Mouse (Mus musculus) embryo, embryonic 10 days (tissue): ENCODE measurements at regions not wholly inside any gene's neighbourhood (a gene's known extent, or its start where the extent isn't known, plus 50 kb on each side); places are given as distances from the start of the nearest gene placed in this dataset.
"Not testable (repeated sequence)": the region's sequence is repeated elsewhere in the genome, so short reads cannot be mapped to it uniquely, and the experiment has no call there.

Experiments
- DNase-seq: peaks from one replicate; pipeline ENCODE4 v3.0.0-alpha.2; 2015; ENCODE audit warnings: low spot score

DNA sequence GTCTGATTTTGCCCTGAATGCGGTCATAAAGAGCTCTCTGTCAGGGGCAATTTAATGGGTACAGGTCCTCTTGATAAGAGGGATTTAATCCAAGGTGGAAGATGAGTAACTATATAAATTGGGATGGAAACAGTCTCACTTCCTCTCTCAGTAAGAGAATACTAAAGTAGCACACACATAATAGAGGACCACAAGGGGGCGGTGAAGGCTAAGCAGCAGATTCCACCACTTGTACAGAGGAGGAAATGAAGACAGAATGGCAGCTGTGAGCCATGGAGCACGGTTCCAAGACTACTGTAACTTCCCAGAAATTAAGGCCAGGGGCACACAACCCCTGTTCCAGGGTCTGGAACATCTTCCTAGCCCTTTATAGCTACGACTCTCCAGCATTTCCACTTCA, 262.6 kb upstream of the Ywhaq start:
- not testable (repeated sequence) for DNase-seq

- not testable (repeated sequence) for DNase-seq
Measured at GRCm38 (mm10) chr12:21649381-21649780, 231.9 kb upstream of the Ywhaq start.

- DNase-seq: peak; percentile 79
Measured at GRCm38 (mm10) chr12:21613781-21614180, 196.3 kb upstream of the Ywhaq start.

DNA sequence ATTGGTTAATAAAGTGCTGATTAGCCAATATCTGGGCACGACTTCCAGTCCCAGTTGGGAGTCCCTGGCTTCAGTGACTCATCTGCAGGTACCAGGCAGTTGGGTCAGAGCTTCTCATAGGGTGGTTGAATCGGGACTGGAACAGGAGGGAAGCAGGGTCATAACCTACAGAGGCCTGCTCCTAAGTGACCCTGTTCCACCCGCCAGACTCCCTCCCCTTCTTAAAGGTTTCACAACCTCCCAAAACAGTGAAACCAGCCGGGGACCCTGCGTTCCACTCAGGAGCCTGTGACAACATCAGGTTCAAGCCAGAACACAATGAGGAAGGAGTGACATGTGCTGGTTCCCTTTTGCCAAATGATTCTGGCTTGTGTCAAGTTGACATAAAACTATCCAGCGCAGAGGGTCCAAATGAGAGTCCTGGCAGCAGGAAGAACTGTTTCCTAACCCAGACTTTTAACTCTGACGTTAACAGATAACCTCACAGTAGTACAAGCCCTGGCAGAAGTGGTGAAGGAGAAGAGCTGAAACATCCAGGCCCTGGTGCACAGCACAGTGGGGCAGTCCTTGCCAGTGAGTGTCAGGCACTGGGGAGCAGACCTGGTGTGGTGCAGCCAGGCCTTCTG, 151.1 kb upstream of the Ywhaq start:
- no peak for DNase-seq

DNA sequence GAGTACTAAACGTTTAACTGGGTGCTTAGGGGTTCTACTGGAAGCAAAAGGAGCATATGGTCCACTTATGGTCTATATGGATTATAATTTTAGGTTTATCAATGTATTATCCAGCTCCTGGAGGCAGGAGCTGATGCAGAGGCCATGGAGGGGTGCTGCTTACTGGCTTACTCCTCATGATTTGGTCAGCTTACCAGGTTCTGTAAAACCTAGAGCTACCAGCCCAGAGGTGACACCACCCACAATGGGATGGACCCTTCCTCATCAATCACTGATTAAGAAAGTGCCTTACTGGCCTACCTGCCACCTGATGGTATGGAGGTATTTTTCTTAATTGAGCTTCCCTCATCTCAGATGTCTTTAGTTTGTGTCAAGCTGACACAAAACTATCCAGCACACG, 126.5 kb upstream of the Ywhaq start:
- not testable (repeated sequence) for DNase-seq

DNA sequence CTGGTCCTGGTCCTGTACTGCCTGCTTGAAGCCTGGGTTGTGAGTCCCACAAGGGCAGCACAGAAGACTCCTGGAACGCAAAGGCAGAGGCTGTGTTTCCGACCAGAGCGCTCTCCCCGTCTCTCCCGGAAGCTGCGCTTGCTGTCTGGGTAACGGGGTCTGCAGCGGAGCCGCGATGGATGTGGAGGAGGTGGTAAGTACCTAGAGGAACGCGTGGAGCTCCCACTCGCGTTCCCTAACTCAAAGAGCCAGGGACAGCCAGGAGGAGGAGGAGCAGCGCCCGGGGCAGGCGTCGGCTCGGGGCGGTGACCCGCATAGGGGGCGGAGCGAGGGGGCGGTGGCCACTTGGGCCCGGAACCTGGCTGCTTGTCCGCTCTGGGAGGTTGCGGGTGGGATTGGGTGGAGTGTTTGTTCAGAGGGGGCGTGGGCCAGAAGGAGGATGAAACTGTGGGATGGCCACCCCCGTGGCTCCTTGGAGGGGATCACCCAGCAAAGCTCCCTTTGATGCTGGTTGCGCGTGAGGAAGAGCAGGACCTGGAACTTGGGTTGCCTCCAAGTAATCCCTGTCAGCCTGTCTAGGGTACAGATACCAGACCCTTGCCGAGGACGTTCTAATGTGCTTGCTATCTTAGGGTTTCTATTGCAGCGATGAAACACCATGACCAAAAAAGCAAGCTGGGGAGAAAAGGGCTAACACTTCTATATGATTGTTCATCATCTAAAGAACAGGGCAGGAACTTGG, 125.9 kb upstream of the Ywhaq start:
- peak; percentile 35 for DNase-seq

GRCm38 (mm10) chr12:21531766-21532165, 114.3 kb upstream of the Ywhaq start:
- no peak for DNase-seq

DNA sequence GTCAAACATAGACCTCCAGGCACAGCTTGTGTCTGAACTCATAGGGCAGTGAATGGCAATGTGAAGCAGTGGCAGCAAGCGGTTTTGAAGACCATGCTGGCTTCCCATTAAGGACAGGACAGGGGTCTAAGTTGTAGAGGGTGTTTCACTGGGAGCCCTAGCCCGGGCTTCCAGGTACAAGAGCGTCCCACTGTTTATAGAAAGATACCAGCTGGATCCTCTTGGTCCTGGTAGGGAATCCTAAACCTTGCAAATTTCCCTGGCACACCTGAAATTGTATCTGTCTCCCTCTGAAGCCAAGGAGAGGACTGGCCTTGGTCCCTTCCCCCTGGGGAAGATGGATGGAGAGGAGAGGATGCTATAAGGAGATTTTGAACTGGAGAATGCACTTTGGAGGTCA, 111.9 kb upstream of the Ywhaq start:
- not testable (repeated sequence) for DNase-seq

- not testable (repeated sequence) for DNase-seq
Measured at GRCm38 (mm10) chr12:21527336-21527735, 109.9 kb upstream of the Ywhaq start.

GRCm38 (mm10) chr12:21526906-21527305, 109.5 kb upstream of the Ywhaq start:
- DNase-seq: not testable (repeated sequence)

GRCm38 (mm10) chr12:21525567-21525966, 108.1 kb upstream of the Ywhaq start:
- DNase-seq: not testable (repeated sequence)

DNA sequence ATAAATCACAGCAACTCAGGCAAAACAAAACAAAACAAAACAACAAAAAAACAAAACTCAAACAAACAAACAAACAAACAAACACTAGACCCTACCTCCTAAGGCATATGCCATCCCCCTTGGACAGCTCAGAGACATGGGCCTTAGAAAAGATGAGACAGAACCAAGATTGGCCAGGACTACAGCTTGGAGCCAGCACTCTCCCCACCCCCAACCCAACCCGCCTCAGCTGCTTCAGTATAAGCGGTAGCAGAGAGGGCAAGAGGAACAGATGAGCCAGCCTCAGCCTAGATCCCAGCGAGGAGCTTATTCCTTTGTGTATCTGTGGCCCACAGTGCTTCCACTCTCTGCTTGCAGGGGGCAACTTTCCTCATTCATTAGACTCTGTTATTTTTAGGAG, 105.2 kb upstream of the Ywhaq start:
- no peak for DNase-seq

DNA sequence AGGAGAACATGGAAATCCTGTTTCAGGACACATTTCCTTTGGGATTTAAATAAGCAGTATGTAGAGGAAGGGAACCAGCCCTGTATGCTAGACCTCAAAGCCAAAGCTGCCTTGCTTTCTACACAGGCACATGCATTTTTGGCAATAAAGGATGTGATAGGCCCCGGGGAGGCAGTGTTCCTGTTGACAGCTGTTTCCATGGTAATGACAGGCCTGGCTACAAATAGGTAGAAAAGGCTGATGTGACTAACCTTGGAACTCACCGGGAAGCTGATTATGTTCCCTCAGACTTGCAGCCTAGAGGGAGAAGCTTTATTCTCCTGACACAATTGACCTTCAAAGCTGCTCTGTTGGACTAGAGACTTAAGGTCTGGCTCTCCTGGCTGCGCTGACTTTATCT, 101.6 kb upstream of the Ywhaq start:
- DNase-seq: no peak

- no peak for DNase-seq
Measured at GRCm38 (mm10) chr12:21512736-21513135, 95.3 kb upstream of the Ywhaq start.

DNA sequence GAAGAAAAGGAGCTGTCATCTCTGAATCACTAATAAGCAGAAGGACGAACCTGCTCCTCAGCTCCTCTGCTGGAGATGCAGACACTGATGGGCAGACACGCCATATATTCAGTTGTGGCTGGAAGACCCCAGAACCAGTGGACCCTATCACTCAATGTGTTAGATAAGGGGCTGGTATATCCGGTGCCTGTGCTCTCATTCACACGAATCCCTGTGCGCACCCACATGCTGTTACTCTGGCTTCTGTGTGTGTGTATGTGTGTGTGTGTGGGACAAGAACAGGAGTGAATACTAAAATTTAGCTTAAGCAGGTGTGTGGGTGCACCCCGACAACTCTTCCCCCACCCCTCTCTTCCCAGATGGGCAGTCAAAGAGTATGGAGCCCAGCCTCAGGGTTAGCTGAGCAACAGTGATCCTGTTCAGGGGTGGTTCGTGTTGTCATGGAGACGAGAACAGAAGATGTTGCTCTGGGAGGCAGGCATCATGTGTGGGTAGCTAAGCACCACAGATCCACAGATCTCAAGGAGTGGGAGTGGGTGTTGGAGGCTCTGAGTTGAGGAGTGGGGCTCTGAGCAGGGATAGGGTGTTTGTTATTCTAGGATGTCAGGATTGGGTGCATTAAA, 93.7 kb upstream of the Ywhaq start:
- no peak for DNase-seq

GRCm38 (mm10) chr12:21507080-21507479, 89.6 kb upstream of the Ywhaq start:
- no peak for DNase-seq

DNA sequence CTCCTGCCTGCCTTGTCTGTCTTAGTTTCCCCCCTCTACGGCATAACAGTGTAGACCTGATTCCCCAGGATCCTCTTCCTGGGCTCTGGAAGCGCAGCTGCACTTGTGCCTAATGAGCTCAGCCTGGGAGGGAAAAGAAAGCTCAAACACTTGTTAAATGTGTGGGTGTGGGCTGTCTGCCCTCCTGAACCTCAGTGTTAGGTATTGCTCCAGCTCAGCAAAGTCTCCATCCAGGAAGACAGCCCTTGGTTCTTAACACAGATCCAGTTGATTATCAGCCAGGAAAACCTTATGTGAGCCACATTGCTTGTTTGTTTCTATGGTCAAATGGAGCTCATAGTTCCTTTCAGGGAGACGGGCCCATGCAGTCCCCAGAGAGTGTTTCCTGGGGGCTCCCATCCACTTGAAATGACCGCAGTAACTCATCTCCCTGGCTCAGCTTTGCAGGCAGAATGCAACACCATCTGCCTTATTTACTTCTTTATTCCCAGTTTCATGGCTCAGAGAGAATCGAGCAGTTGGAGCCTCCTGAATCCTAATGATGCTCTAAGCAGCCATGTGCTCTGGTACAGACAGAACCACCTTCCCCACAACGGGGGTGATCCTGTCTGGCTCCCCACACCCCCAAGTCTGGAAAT, 88.4 kb upstream of the Ywhaq start:
- no peak for DNase-seq

- no peak for DNase-seq
Measured at GRCm38 (mm10) chr12:21503250-21503649, 85.8 kb upstream of the Ywhaq start.

- DNase-seq: no peak
Measured at GRCm38 (mm10) chr12:21496974-21497373, 79.5 kb upstream of the Ywhaq start.

- DNase-seq: no peak
Measured at GRCm38 (mm10) chr12:21495511-21495910, 78.1 kb upstream of the Ywhaq start.

DNA sequence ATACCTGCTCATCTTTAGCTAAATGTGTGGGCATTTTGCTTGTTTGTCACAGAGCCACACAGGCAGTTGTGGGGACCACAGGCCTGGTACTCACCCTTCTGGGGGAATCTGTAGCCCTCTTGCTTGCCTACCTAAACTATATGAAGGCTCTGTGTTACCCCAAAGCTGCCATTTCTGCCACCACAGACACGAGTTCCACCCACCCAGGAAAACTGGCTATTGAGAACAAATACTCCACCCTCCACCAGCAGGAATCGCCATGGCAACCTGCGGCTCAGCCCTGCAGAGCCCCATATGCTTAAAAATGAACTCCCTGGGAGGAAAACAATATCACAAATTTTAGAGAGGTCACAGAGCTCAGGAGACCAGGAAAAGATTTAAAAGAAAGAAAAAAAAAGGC, 76.0 kb upstream of the Ywhaq start:
- DNase-seq: no peak

- no peak for DNase-seq
Measured at GRCm38 (mm10) chr12:21492549-21493291, 75.3 kb upstream of the Ywhaq start.
